Mouse (Mus musculus) heart, adult 2 months (tissue): ENCODE data around the gene Col25a1. TPM values are rescaled to one million over a fixed set of nuclear protein-coding genes. Genes with fewer than 3 reads are reported as not detected.

Experiments used
- DNase-seq, 2 experiments: peaks; one replicate each; pipeline ENCODE4 v3.0.0; 2021
- H3K27ac ChIP-seq: fragments of 200-600 bp; 2 replicates; pipeline ENCODE4 v1.8.1; 2022
- H3K27me3 ChIP-seq: fragments of 200-500 bp; 2 replicates; pipeline ENCODE4 v1.6.1; 2012; ENCODE audit warnings: mild to moderate bottlenecking, low read length, inconsistent platforms, mixed read lengths; ENCODE audit not compliant: control insufficient read depth, insufficient read depth
- H3K36me3 ChIP-seq: fragments of 200-500 bp; 2 replicates; pipeline ENCODE4 v1.6.1; 2012; ENCODE audit warnings: low read length, inconsistent platforms; ENCODE audit not compliant: control insufficient read depth, insufficient read depth
- H3K4me1 ChIP-seq: fragments of 200-500 bp; 2 replicates; pipeline ENCODE4 v1.6.1; 2011; ENCODE audit warnings: low read length; ENCODE audit not compliant: control insufficient read depth, insufficient read depth
- H3K4me3 ChIP-seq: fragments of 200-600 bp; 2 replicates; pipeline ENCODE4 v1.8.1; 2022
- H3K79me2 ChIP-seq: fragments of 200-500 bp; replicated peaks from 2 replicates; pipeline ENCODE4 v1.6.1; 2012; ENCODE audit warnings: mild to moderate bottlenecking, inconsistent platforms, low read length, moderate library complexity, mixed read lengths; ENCODE audit not compliant: control insufficient read depth, insufficient read depth
- H3K9ac ChIP-seq: fragments of 200-500 bp; 2 replicates; pipeline ENCODE4 v1.6.1; 2012; ENCODE audit warnings: low read depth, mild to moderate bottlenecking, control low read depth, inconsistent platforms, low read length, mixed read lengths
- CTCF ChIP-seq: fragments of 200-600 bp; IDR thresholded peaks from 2 replicates; pipeline ENCODE4 v1.8.1; 2022; ENCODE audit warnings: antibody characterized with exemption, mild to moderate bottlenecking, moderate library complexity
- EP300 ChIP-seq: fragments of 200-500 bp; IDR thresholded peaks from 2 replicates; pipeline ENCODE4 v1.6.1; 2011; ENCODE audit warnings: low read depth, low read length, control low read depth; ENCODE audit not compliant: insufficient read depth
- POLR2A ChIP-seq: fragments of 200-500 bp; IDR thresholded peaks from 2 replicates; pipeline ENCODE4 v1.6.1; 2011; ENCODE audit warnings: mild to moderate bottlenecking, low read depth, low read length, control low read depth; ENCODE audit not compliant: insufficient read depth
- WGBS: fragments of 180-500 bp; shearing (Covaris S2); methylation state at CpG from one replicate; pipeline ENCODE4 v1.1.7; 2018; 5-methylcytosine and 5-hydroxymethylcytosine counted together
- intact Hi-C: fragments of 180-260 bp; cut with DNase I; formaldehyde crosslinking; loops from one replicate; pipeline ENCODE4 v1.15.1; 2025
- polyA plus RNA-seq: library from polyadenylated mRNA; depleted of rRNA; stranded (reverse); fragments of >200 nt; gene quantifications from 2 replicates; pipeline ENCODE4 v1.2.3, GENCODE M21; 2012
- total RNA-seq, 2 experiments: library from RNA; stranded (reverse); gene quantifications; 2 replicates each; pipeline ENCODE4 v1.2.3; 2021

The Col25a1 gene
- total and polyA plus RNA-seq, 3 experiments = 0.10 to 0.39 (median 0.21) TPM

GRCm38 (mm10) chr3:130303597-130303996, 172.3 kb downstream of the Col25a1 start:
- Histone ChIP-seq H3K4me1 (no peaks in the 10 kb centered on the region), H3K4me3 (no peak overlapping the region), H3K79me2 (no peaks in the 10 kb centered on the region), H3K27ac (no peak overlapping the region), H3K27me3 (no peaks in the 10 kb centered on the region; the same call in 1 of the 2 replicates), H3K9ac (no peak overlapping the region), H3K36me3 (no peaks in the 10 kb centered on the region)
- DNase-seq = no peak
- 76% methylated on average over 12 of the region's 12 CpGs for WGBS
- TF ChIP-seq CTCF (no peak), POLR2A (no peak), EP300 (no peak)
- intact Hi-C loops = no loop called here

DNA sequence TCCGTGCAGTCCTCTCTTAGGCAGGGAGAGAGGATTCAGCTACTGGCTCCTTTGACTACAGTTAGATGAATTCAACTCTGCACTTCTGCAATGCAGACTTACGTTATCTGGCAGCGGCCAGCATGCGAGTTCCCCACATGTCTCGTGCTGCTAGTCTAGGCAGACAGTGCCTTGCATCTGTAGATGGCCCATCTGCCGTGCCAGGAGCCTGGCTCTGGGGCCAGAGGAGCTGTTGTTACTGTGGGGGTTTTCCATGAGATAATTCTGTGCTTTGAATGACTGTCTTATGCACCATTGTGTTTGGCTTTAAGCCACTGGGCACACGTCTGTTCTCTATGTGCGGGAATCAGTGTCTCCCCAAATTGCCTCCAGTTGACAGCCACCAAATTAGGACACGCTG, 173.5 kb downstream of the Col25a1 start:
- H3K27ac ChIP-seq = no peak overlapping the region
- DNase-seq = no peak
- H3K36me3 ChIP-seq = no peaks in the 10 kb centered on the region
- H3K4me1 ChIP-seq = no peaks in the 10 kb centered on the region
- intact Hi-C loops = no loop called here
- H3K9ac ChIP-seq = no peak overlapping the region
- WGBS = 70% methylated on average over 9 of the region's 9 CpGs
- no peaks in the 10 kb centered on the region for H3K79me2 ChIP-seq
- no peak overlapping the region for H3K4me3 ChIP-seq
- no peaks in the 10 kb centered on the region; the same call in 1 of the 2 replicates for H3K27me3 ChIP-seq
- TF ChIP-seq POLR2A (no peak), EP300 (no peak), CTCF (no peak)

DNA sequence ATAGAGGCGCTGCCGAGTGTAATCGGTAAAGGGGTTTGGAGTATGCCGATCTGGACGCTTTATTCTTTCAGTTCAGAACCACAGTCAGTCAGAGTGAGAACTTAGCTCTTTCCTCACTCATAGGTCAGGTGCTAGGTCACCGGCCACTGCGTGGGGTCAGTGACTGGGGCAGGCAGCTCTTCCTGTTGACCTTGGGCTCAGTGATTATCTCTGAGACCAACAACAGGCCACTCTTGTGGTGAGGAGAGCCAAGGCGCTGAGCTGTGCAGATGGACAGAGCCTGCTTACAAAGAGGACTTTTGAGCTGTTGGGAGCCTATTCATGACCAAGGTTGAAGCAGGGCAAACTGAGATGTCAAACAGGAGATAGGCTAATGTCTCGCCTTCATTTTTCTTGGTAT, 174.4 kb downstream of the Col25a1 start:
- H3K9ac ChIP-seq = no peak overlapping the region
- no peaks in the 10 kb centered on the region for H3K79me2 ChIP-seq
- TF ChIP-seq CTCF (no peak), EP300 (no peak), POLR2A (no peak)
- intact Hi-C loops = no loop called here
- H3K27ac ChIP-seq = no peak overlapping the region
- H3K36me3 ChIP-seq = no peaks in the 10 kb centered on the region
- H3K4me3 ChIP-seq = no peak overlapping the region
- no peaks in the 10 kb centered on the region for H3K4me1 ChIP-seq
- 58% methylated on average over 9 of the region's 9 CpGs for WGBS
- H3K27me3 ChIP-seq = no peaks in the 10 kb centered on the region; the same call in 1 of the 2 replicates
- DNase-seq = no peak

- Histone ChIP-seq H3K36me3 (no peaks in the 10 kb centered on the region), H3K27me3 (no peaks in the 10 kb centered on the region), H3K4me1 (no peaks in the 10 kb centered on the region), H3K4me3 (no peak overlapping the region), H3K27ac (no peak overlapping the region), H3K79me2 (no peaks in the 10 kb centered on the region), H3K9ac (no peak overlapping the region)
- TF ChIP-seq CTCF = no peak
- TF ChIP-seq EP300 = no peak
- intact Hi-C loops = no loop called here
- 63% methylated on average over 4 of the region's 4 CpGs for WGBS
- no peak for DNase-seq
These were observed 178.0 kb downstream of the Col25a1 start for GRCm38 (mm10) chr3:130309277-130309676.

DNA sequence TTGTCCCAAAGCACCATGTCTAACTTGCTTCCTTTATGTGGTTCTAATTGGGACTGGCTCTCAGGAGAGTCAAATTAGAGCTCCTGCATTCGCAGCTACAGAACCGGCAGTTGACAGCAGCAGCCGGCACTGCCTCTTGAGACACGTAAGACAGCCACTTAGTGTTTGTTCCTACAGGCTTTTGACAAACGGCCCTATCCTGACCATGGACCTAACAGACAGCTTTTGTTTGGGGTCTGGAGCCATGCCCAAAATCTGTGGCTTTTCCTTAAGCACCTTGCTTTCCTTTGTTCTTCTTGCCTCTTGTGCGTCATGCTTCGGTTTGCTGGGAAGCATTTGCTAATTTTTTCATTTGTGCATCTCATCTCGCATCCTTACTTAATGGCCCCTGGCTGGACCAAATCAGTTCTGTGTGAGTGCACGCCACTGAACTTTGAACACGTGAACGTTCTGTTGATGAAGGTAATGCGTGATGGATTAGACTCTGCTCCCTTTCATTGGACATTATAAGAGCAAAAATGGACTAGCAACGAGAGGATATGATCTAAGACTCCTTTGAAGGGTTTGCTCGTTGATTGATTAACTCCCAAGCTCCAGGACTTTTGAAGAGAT, 179.5 kb downstream of the Col25a1 start:
- intact Hi-C loops = no loop called here
- H3K4me3 ChIP-seq = no peak overlapping the region
- WGBS = 76% methylated on average over 14 of the region's 14 CpGs
- TF ChIP-seq CTCF (no peak), EP300 (no peak), POLR2A (no peak)
- H3K27me3 ChIP-seq = no peaks in the 10 kb centered on the region
- no peaks in the 10 kb centered on the region for H3K36me3 ChIP-seq
- H3K27ac ChIP-seq = no peak overlapping the region
- H3K4me1 ChIP-seq = no peaks in the 10 kb centered on the region
- no peaks in the 10 kb centered on the region for H3K79me2 ChIP-seq
- no peak overlapping the region for H3K9ac ChIP-seq
- DNase-seq = no peak

- Histone ChIP-seq H3K4me1 (no peaks in the 10 kb centered on the region), H3K4me3 (no peak overlapping the region), H3K27ac (no peak overlapping the region), H3K79me2 (no peaks in the 10 kb centered on the region), H3K27me3 (no peaks in the 10 kb centered on the region), H3K36me3 (no peaks in the 10 kb centered on the region), H3K9ac (no peak overlapping the region)
- TF ChIP-seq POLR2A = no peak
- no peak for TF ChIP-seq EP300
- TF ChIP-seq CTCF = no peak
- WGBS = 91% methylated on average over 6 of the region's 6 CpGs
- no peak for DNase-seq
- intact Hi-C loops = no loop called here
These were observed 181.9 kb downstream of the Col25a1 start for GRCm38 (mm10) chr3:130313246-130313645.
